Mouse (Mus musculus): ENCODE data around the gene Plcb4.

Plcb4 gene

GRCm38 (mm10) chr2:135658486-135659390 is at the start of gene Plcb4:
TSS of gene Plcb4 (plus strand) at chr2:135659011.
- peak; percentile 91 for DNase-seq (ENCODE audit: low spot score)

DNA sequence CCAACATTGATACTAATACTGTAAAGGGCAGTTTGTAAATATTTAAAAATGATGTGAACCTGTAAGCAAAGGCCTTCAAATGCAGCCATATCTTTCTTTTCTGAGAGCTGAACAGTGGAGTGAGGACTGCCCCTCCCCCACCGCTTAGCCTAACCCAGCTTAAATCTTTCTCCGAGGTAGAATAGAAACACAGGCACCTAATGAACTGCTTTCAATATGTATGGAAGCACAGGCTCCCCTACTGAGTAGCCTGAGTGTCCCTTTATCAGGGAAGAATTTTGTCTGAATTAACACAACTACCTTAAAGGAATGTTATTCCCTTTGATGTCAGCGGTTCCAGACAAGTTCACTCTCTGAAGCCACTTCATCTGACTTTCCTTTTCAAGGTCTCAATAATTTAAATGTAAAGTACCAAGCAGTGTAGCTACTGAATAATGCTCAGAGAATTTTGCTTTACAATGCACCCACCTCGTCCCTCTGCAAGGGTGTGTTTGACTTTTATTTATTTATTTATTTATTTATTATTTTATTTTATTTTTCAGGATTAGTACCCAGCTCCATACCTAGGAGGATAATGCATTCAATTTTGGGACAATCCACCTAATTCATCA is 44.1 kb upstream of the Plcb4 start:
- peak; percentile 41 for DNase-seq (ENCODE audit: low spot score)

- DNase-seq (ENCODE audit: low spot score): no peak
Measured at GRCm38 (mm10) chr2:135616090-135616489, 42.7 kb upstream of the Plcb4 start.

GRCm38 (mm10) chr2:135618551-135618950 is 40.3 kb upstream of the Plcb4 start:
- no peak for DNase-seq (ENCODE audit: low spot score)

DNA sequence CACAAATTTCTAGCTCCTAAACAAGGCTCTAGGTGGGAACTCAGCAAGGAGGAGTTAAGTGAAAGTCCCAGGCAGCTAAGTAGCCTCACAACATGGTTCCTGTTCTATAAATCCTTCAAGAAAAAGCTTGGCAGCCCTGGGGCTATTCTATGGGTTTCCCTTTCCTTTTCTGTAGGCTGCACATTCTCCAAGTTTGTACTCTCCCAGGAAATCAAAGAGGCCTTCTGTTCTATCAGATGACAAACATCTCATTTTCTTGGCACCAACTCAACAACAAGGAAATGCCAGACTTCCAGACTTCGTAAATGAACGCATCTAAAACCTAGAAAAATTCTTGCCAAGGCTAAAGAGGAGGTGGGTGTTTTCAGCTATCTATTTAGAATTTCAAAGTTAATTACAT is 38.9 kb upstream of the Plcb4 start:
- no peak for DNase-seq (ENCODE audit: low spot score)

DNA sequence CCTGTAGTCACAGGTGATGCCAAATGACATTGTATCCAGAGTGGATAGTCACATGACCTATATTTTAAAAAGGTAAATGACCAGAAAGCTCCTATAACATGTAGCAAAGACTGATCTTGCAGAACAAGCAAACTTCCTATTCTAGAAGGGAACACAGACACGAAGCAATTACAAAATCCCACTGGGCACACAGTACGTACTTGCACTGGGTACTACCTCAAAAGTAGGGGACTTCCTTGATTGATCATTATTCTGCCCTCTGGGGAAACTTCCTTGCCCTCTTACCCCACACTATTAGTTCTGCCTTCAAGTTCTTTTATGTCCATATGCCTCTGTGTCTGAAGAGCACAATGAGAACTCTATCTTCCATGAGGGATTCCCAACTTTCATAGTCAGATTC is 31.0 kb upstream of the Plcb4 start:
- no peak for DNase-seq (ENCODE audit: low spot score)

- DNase-seq (ENCODE audit: low spot score): no peak
Measured at GRCm38 (mm10) chr2:135637227-135637626, 21.6 kb upstream of the Plcb4 start.

DNA sequence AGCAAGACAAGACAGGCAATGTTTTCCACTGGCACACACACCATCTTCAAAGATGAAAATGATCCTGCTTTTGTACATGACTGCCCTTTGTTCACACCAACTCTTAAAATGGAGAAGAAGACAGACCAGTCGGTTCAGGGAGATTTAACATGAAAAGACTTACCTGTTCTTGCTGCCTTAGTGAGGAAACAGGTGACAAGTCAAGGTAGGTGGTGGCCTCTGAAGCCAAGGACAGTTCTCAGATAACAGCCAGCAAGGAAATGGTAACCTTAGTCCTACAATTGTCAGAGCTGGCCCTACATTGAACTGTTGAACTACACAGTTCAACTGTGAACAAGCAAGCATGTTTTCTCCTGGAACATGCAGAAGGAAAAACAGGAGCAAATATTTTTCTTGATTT is 17.8 kb upstream of the Plcb4 start:
- no peak for DNase-seq (ENCODE audit: low spot score)

DNA sequence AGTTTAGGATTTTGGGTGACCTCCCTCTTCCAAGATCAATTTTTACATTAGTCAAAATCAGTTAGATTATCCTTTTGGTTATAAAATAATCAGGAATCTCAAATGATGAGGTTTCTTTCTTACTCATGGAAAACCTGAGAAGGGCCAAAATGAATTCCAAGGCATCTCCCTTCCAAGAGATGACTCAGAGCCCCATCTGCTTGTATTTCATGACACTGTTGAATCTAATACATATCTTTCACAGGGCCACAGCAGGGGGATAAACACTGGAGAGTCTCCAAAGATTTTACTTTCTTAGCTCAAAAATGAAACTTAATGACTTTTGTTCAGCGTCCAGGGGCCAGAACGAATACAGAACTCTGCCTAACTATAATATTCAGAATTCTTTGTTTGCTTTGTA is 17.2 kb upstream of the Plcb4 start:
- no peak for DNase-seq (ENCODE audit: low spot score)

- no peak for DNase-seq (ENCODE audit: low spot score)
Measured at GRCm38 (mm10) chr2:135646226-135646625, 12.6 kb upstream of the Plcb4 start.

- DNase-seq (ENCODE audit: low spot score): no peak
Measured at GRCm38 (mm10) chr2:135646654-135647053, 12.2 kb upstream of the Plcb4 start.

DNA sequence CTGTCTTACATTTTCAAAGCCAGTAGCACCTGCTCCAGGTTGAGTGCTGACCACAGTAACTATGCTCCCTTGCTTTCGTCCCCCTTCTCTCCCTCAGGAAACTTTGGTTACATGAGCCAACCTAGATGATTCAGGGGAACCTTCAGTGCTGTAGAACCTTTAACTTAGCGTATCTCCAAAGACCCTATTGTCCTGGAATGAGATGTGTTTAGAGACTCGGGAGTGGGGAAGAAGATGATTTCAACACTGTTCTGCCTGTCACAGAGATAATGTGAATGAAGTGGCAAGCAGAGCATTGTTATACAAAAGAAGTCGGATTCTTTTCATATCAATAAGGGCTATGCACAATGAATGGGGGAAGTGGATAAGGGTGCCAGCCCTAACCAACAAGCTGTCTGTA is 10.8 kb upstream of the Plcb4 start:
- no peak for DNase-seq (ENCODE audit: low spot score)

GRCm38 (mm10) chr2:135650885-135651284 is 7.9 kb upstream of the Plcb4 start:
- no peak for DNase-seq (ENCODE audit: low spot score)

DNA sequence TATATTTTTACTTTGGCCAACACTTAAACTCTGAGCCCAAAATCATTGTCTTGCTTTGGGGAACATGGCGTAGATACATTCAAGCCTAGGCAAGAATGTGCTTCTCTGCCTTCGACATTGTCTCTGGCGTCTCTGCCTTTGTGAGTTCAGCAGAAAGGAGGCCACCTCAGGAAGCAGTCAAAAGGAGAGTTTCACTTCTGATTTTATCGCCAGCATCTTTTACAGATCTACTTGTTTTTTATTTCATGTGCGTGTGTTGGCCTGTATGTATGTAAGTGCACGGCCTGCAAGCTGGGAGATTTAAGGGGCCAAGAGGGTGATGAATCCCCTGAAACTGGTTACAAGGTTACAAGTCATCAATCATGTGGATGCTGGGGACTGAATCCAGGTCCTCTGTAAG is 6.8 kb upstream of the Plcb4 start:
- no peak for DNase-seq (ENCODE audit: low spot score)

- no peak for DNase-seq (ENCODE audit: low spot score)
Measured at GRCm38 (mm10) chr2:135652451-135652850, 6.4 kb upstream of the Plcb4 start.

DNA sequence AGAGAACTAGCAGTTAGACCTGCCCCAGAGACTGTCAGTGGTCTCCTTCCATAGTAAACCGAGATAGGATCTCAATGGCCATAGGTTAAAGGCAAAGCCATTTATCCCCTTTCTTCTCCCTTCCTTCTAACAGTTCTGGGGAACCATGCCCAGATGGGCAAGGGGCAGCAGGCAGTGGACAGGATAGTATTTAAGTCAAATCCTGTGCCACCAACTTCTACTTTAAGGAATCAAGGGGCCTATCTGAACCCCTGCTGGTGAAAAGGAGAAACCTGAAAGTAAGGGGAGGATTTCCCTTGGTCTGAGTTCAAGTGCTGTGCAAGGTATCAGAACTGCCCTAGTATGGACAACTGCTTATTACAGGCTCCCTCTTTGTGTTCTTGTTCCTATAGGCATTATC is 2.9 kb upstream of the Plcb4 start:
- DNase-seq (ENCODE audit: low spot score): no peak

DNA sequence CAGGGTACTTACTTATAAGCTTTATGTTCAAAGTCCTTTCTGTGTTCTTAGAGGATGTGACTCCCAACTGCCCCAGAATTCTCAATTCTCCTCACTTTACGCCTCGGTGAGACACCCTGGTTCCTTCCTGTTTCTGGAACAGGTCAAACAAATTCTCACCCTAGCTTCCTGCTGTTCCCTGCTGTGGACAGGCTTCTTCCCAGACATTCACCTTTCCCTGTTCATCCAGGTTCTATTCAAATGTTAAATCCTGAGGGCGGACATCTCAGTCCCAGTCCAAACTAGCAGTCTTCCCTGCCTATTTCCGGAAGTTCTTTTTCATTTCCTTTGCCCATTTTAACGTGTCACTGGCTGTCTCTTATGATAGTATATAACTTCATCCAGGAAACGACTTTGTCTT is 2.2 kb upstream of the Plcb4 start:
- DNase-seq (ENCODE audit: low spot score): no peak

- DNase-seq (ENCODE audit: low spot score): peak; percentile 68
Measured at GRCm38 (mm10) chr2:135659391-135660180, 775 bp downstream of the Plcb4 start.

DNA sequence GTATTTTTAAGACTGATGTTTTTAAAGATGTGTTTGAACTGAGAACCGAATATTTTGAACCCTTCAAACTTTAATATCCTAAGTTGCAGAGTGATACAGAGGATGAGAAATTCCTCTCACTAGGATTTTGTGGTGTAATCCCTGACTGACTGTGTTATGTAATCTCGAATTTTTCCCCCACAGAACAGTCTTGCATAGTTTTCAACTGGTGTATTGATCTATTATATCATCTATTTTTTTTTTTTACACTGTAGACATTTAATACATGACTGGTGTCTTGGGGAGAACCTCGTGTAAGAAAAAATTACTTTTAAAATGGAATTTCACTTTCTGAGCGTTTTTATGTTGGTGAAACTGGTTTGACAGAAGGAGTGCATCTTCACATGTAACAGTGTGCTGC is 2.0 kb downstream of the Plcb4 start:
- DNase-seq (ENCODE audit: low spot score): no peak

GRCm38 (mm10) chr2:135663785-135664184 is 5.0 kb downstream of the Plcb4 start:
- no peak for DNase-seq (ENCODE audit: low spot score)

- DNase-seq (ENCODE audit: low spot score): no peak
Measured at GRCm38 (mm10) chr2:135667496-135667895, 8.7 kb downstream of the Plcb4 start.

GRCm38 (mm10) chr2:135672459-135673104 is 13.8 kb downstream of the Plcb4 start:
- DNase-seq (ENCODE audit: low spot score): no peak
